Mouse (Mus musculus): ENCODE measurements around the gene Pes1.

Gene Pes1

DNA sequence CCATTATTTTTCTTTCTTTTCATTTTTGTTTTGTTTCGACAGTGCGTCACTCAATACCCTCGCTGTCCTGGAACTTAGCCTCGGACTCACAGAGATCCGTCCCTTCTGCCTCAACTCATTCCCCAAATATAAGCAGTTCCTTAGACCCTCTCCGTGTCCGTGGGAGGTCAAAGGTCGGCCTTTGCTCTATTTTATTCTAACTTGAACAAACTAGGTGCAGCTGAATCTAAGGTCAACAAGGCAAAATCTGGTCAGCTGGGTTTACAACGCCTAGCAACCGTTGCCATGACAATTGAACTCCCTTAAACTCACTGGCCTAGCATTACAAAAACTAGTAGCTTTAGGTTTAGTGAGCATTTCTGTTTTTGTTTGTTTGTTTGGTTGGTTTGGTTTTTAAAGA lies 620 bp upstream of the Pes1 start:
- 85% methylated on average over 10 of the region's 10 CpGs for WGBS

- WGBS: 12% methylated on average over 11 of the region's 11 CpGs
Observed at GRCm38 (mm10) chr11:3964416-3965172, 819 bp downstream of the Pes1 start.

- WGBS: 60% methylated on average over 3 of the region's 3 CpGs
Observed at GRCm38 (mm10) chr11:3969837-3970236, 6.1 kb downstream of the Pes1 start.

DNA sequence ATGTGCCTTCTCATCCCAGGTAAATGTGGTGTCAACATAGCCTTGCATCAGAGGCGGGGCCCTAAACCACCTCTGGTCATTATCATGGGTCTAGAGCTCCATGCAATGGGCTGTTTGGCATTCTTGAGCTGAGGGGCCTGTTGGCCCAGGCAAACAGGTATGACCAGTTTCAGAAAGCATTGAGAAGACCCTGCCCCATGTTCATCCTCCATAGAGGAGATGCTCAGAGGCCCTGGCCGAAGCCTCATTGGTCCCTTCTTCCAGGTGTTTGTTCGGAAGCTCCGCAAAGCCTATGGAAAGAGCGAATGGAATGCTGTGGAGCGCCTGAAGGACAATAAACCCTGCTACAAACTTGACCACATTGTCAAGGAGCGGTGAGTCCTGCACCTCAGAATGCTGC lies 6.6 kb downstream of the Pes1 start:
- WGBS: 96% methylated on average over 7 of the region's 7 CpGs

GRCm38 (mm10) chr11:3973081-3973480 lies 9.3 kb downstream of the Pes1 start:
- 93% methylated on average over 7 of the region's 7 CpGs for WGBS

DNA sequence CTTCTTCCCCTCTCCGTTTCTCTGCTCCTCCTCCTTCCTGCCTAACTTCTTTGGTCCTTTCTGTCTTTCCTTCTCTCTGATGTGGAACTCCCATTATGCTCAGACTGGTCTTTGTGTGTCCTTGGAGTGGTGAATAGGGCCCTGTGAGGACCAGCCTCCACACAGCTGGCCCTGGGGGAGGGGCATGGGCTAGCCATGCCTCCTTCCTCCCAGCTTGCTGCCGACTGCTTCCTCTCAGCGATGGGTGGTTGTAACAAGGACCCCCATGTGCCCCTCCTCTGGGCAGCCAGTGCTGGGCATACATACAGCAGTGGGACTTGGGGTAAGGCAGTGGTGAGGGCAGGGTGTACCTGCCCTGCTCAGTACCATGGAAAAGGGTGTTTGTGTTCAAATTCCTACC lies 10.5 kb downstream of the Pes1 start:
- 56% methylated on average over 3 of the region's 3 CpGs for WGBS

DNA sequence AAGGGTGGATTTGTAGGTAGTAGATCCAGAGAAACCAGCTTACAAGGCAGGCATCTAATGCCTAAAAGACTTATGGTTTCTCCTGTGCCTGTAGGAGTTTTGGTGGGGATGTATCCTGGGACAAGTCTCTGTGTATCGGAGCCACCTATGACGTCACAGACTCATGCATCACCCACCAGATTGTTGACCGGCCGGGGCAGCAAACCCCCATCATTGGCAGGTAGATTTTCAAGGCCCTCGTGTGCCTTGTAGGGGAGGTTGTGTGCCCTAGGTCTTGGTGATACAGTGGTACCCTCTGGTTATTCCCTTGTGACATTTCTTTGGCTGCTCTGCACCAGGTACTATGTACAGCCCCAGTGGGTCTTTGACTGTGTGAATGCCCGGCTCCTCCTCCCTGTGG lies 12.9 kb downstream of the Pes1 start, which contains the start of gene 4930556J24Rik:
TSS of gene 4930556J24Rik (minus strand) at position 101 of the 400 bp plus-strand sequence.
- WGBS: 95% methylated on average over 6 of the region's 6 CpGs

DNA sequence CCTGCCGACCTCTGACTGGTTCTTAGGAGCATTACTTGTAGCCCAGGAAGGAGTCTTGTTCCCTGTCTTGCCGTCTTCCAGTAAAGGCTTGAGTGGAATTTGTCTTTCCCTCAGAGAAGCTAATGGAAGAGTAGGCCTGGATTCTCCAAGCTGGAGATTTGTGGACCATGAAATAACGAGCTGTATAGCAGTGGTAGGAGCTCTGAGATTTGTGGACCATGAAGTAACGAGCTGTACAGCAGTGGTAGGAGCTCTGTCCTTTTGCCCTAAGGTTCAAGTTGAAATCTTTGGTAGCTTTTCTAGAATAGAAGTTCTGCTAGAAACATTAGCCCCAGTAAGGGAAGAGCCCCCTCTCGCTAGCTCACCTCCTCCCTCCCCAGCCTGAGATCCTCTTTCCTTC lies 14.6 kb downstream of the Pes1 start:
- WGBS: 90% methylated on average over 5 of the region's 5 CpGs

- WGBS: 73% methylated on average over 6 of the region's 6 CpGs
Observed at GRCm38 (mm10) chr11:3981536-3981935, 17.8 kb downstream of the Pes1 start.

- 63% methylated on average over 7 of the region's 7 CpGs for WGBS
Observed at GRCm38 (mm10) chr11:3982275-3983209, 18.8 kb downstream of the Pes1 start.

GRCm38 (mm10) chr11:3983291-3983862 lies 19.6 kb downstream of the Pes1 start, which contains the start of gene Gal3st1:
Gene Gal3st1, plus strand, starts transcription at chr11:3983636.
- WGBS: 2% methylated on average over 37 of the region's 37 CpGs

GRCm38 (mm10) chr11:3983863-3984745 lies 20.3 kb downstream of the Pes1 start:
- WGBS: 15% methylated on average over 15 of the region's 15 CpGs

DNA sequence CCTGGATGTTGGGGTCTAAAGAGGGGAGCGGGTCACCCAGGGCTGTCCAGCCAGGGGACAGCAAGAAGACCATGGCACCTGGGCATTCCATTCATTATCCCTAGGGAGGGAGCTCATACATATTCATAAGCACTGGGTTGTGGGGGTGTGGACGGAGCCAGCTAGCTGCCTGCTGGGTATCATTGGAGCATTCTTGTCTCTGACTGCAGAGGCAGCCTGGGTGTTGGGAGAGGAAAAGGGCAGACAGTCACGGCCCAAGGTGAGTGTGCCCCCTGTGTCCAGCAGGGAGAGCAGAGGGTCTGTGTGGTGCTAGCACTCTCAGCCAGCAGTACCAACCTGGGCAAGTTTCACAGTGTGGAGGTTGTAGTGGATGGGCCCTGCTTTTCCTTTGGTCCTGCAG lies 26.0 kb downstream of the Pes1 start:
- WGBS: 41% methylated on average over 3 of the region's 3 CpGs

DNA sequence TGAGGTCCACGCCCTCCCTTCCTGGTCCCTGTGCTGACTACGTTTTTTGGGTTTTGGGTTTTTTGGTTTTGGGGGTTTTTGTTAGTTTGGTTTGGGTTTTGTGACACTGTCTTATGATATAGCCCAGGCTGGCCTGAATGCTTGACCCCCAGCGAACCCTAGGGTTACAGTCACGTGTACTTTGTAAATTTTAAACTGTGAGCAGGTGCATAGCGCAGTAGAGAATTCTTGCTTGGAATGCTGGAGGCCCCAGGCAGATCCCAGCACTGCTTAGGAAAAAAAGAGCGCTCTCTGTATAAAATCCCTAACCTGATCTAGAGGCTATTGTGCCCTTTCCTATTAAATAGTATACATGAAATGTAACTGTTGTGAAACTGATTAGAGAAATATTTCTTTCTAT lies 29.4 kb downstream of the Pes1 start:
- 82% methylated on average over 6 of the region's 6 CpGs for WGBS

GRCm38 (mm10) chr11:3993914-3994313 lies 30.1 kb downstream of the Pes1 start:
- WGBS: 89% methylated on average over 6 of the region's 6 CpGs

GRCm38 (mm10) chr11:3995511-3995910 lies 31.7 kb downstream of the Pes1 start:
- WGBS: 79% methylated on average over 5 of the region's 5 CpGs

DNA sequence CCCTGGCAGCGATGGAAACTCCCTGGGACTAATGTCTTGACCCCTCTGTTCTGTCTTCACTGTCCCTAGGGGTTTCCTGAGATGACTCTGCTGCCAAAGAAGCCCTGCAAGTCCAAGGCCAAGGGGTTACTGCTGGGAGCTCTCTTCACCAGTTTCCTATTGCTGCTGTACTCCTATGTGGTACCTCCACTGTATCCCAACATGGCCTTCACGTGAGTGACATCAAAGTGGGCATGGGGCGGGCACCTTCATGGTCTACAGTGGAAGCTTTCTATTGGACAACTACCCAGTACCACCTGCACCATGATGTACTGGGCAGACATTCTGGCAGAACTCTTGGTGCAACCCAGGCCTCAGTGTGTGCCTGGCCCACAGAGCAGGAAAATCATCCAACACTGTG lies 33.1 kb downstream of the Pes1 start:
- 93% methylated on average over 3 of the region's 3 CpGs for WGBS

DNA sequence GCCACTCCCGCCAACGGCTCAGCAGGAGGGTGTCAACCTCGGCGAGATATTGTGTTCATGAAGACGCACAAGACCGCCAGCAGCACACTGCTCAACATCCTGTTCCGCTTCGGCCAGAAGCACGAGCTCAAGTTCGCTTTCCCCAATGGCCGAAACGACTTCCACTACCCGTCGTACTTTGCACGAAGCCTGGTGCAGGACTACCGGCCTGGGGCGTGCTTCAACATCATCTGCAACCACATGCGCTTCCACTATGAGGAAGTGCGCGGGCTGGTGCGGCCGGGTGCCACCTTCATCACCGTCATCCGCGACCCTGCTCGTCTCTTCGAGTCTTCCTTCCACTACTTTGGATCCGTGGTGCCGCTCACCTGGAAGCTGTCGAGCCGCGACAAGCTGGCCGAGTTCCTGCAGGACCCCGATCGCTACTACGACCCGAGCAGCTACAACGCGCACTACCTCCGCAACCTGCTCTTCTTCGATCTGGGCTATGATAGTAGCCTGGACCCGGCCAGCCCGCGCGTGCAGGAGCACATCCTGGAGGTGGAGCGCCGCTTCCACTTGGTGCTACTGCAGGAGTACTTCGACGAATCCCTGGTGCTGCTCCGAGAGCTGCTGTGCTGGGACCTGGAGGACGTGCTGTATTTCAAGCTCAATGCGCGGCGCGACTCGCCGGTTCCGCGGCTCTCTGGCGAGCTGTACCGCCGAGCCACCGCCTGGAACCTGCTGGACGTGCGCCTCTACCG lies 34.4 kb downstream of the Pes1 start:
- WGBS: 30% methylated on average over 66 of the region's 66 CpGs

- 80% methylated on average over 5 of the region's 5 CpGs for WGBS
Observed at GRCm38 (mm10) chr11:3999547-3999946, 35.8 kb downstream of the Pes1 start.

GRCm38 (mm10) chr11:4001603-4002002 lies 37.8 kb downstream of the Pes1 start:
- WGBS: 11% methylated on average over 5 of the region's 5 CpGs
